Mouse (Mus musculus) gastrocnemius, postnatal 25 days (tissue): Measurements from ENCODE around the gene Il4i1. TPM values are rescaled to one million over a fixed set of nuclear protein-coding genes. Genes with fewer than 3 reads are reported as not detected.

Source experiments
- DNase-seq: peaks from one replicate; pipeline ENCODE4 v3.0.0; 2022
- long read RNA-seq, 2 experiments: library from polyadenylated mRNA; stranded (forward); transcript quantifications; one replicate each; pipeline ENCODE4 v2.0.0; 2021
- total RNA-seq, 2 experiments: library from RNA; stranded (reverse); gene quantifications; 1 replicate in 1 of 2; 2 replicates in 1 of 2; pipeline ENCODE4 v1.2.3; 2021

The Il4i1 gene
- total RNA-seq, result 1 to 10 TPM; 1.8 to 3.1 TPM
- long read RNA-seq, experiment 1, partial matches to known transcripts, result 0 of 14 reads
- long read RNA-seq, experiment 1, other reads (novel, unspliced or antisense), result 14 of 14 reads
- long read RNA-seq, experiment 2, partial matches to known transcripts, result 1 of 13 reads
- long read RNA-seq, experiment 2, other reads (novel, unspliced or antisense), result 11 of 13 reads

DNA sequence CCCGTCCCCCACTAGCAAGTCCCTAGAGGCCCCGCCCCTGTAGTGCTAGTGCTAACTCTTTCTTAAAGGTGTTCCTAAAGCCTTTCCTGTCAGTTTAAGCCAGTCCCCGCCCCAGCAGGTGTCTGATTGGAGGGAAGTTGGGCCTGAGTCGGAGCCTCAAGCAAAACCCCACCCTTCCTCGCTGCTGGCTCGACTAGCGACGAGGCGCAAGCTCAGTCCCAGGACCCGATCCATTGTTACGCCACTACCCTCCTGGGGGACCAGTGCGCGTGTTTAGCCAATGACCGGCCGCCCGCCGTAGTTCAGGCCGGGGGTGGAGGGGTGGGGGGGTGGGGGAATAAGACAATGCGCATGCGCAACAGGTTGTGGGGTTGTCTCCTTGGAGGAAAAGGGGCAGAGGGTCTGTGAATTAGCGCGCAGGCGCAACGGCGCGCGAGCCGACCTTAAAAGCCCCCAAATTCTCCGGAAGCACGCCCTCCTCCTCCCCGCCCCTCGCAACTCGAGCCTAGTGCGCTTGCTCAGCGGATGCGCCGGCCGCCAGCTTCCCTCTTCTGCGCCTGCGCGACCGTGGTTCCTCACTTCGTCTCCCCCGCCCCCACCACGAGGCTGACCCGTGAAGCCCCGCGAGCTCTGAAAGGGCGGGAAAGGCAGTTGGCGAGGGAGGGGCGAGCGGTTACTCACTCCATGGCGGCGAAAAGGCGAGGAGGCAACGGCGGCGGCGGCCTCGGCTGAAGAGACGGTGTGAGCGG is at the start of gene Il4i1, which contains the start of gene Nup62:
Gene Il4i1, plus strand, starts transcription at position 667 of the 749 bp plus-strand sequence.
Gene Nup62, plus strand, starts transcription at position 368 of the 749 bp plus-strand sequence.
- DNase-seq, result peak; percentile 98

DNA sequence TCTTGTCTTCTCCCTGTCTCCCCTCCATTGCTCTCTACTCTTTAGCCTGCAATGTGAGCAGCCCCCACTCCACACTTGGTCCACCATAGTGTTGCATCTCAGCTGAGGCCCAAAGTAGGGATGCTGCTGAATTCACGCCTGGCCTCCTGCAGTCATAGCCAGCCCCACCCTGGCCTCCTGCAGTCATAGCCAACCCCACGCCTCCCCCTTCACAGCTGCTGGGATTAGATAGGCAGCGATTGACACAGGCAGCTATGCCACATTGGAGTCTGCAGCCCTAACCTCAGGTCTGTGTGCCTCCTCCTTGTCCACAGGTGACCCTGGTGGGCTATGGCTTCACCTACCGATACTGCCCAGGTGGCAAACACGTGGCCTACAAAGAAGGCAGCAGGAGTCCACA is 48.1 kb upstream of the Il4i1 start:
- no peak for DNase-seq

DNA sequence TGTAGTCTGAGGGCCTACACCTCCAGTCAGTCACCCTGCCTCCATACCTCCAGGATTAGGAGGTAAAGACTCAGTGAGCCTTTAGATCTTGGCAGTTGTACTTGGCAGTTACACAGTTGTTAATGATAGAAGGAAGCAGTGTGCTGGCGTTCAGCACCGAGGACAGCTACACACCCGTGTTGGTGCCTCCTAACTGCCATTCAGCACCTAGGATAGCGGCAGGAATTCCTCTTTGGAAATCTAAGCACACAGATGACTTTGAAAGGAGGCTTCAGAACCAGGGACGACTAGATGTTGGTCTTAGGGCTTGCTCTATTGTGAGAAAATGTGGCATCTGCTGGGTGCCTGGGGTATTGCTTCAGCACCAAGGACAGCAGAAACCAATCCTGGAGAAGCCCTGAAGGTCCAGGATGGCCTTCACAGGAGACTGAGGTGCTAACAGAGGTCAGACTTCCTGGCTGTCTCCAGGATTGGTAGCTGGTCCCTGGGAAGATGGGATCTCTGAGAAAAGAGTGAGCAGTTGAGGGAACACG is 46.1 kb upstream of the Il4i1 start:
- peak; percentile 24 for DNase-seq

DNA sequence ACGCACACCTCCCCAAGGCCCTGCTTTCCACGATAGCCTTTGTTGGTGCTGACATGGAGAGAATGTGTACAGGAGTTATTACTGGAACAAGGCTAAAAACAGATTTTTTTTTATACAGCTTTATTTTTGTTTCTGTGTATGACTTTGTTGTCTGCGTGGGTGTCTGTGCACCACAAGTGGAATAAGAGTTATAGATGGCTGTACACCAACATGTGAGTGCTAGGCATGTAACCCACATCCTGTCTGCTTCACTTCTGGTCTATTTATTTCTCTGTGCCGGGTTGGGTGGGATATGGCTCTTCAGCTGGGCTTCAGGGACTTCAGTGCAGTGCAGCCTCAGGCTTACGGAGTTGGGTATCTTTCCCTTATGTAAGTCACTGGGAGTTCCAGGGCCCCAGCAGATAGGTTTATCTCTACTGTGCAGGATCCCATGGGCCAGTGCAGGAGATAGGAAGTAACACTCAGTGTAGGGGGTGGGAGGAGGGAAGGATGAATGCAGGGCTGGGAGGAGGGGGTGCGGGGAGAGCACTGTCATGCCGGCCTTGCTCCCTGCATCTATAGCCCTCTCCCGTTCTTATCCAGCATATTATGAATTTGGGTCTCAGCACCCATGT is 43.5 kb upstream of the Il4i1 start:
- DNase-seq, result no peak

DNA sequence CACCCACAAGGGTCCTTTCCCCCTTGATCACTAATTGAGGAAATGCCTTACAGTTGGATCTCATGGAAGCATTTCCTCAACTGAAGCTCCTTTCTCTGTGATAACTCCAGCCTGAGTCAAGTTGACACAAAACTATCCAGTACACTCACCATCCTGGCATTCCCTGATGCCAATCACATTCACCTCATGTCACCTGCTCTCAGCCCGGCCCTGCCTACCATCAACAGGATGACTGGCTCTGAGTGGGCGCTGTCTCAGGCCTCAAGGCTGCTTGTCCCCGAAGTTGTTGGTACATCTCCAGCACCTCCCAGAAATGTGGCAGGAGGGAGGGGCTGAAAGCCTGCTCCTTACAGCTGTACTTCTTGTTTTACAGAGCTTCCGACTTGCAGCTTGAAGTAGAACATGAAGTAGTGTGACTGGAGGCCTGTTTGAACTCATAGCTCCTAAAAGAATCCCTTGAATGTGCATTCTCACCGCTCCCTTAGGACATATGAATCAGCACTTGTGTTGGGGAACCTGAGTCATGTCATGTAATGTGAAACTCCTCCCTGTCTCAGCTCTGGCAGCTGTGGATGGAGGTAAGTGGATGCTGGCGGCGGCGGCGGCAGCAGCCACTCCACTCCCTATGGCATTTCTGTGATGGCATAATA is 39.2 kb upstream of the Il4i1 start:
- DNase-seq, result no peak

DNA sequence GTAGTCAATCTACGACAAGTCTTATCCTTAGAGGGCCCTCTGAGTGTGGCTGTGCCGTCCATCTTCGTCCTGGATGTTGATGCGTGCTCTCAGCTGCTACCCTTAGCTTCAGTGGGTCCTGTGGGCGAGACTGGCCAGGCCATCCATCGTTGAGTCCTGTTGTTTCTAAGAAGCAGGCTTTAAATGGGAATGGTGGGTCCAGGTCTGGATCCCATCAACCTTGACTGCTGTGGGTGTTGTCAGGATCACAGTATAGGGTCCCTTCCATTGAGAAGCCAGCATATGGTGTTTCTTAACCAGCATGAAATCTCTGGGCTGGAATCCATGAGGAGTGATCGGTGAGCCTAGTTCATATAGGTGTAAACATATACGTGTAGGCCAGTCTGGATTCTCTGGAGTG is 36.1 kb upstream of the Il4i1 start:
- no peak for DNase-seq

DNA sequence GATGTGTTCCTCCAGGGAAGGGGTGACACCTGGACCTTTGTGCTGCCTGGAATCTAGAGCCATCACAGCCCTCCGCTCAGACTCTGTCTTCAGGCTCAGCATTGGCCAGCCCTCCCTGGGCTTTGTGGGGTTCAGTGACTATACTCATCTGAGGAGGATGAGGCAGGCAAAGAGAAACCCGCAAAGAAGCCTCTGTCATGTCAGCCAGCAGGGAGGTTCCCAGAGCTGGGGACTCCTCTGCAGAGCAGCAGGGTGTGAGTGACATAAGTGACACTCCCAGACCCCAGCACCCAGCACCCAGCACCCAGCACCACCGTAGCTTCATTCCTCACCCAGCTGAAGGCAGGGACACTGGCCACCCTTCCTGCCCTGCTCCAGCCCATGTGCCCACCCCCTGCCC is 26.7 kb upstream of the Il4i1 start:
- DNase-seq, result no peak

DNA sequence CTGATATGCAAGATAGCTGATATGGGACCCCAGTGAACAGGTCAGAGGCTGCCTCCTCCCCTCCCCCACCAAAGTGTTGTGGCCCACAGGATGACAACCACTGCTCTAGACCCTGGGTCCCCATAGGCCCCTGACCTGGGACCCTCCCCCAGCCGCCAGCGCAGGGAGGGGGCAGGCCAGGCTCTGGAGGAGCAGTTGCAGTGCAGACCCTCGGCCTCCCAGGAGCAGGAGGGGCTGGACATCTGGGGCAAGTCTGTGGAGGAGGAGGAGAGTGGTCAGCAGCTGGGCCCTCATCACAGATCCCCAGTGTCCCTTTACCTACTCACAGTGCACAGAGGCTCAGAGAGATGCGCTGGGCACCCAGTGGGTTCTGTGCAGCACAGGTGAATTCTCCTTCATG is 26.1 kb upstream of the Il4i1 start:
- DNase-seq, result no peak

DNA sequence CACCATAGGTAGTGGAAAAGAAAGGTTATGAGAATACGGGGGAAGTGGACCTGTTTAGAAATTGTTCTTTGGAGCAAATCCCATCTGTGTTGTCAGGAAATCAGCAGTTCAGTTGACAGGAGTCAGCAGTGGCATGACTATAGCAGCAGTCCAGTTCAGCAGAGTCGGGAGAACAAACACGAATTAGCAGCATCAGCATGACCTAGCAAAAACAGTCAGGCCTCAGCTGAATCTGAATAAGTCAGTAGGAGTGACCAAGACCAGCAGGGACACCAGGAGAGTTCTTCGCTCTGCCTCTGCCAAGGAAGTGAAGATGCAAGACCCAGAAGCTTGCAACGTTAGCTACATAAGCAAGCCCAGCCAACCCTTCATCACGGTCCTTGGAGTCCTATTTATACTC is 23.4 kb upstream of the Il4i1 start:
- no peak for DNase-seq

DNA sequence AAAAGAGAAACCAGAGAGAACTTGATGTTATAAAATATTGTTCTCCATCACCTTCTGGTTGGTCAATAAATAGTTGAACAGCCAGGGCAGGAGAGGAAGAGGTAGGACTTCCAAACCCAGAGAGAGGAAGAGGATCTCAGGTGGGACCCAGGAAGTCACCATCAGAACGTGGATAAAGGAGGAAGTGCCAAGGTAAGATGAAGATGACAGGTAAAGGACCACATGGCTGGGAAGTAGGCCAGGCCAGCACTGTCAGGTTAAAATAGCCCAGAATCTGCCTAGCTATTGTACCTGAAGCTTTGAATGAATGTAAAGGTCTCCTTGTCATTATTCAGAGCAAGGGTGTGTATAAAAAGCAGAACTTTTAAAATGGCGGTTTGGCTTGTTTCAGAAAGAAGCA is 7.3 kb upstream of the Il4i1 start:
- DNase-seq, result no peak

DNA sequence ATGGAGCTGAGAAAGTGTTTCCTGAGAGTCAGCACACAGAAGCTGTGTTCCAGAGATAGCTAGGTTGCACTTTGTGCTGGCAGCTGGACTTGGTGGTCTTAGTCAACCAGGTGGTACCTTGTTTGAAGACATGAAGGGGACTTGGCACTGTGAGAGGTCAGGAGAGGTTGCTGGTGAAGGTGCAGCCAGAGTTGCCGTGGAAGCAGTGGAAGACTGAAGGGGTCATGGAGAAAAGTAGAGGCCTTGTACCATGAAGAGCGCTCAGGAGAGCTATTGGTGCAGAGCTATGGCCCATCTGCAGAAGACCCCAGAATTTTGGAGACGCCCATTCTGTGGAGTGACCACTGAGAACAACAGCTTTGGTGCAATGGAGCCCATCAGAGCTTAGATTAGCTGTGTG is 6.7 kb upstream of the Il4i1 start:
- DNase-seq, result no peak

DNA sequence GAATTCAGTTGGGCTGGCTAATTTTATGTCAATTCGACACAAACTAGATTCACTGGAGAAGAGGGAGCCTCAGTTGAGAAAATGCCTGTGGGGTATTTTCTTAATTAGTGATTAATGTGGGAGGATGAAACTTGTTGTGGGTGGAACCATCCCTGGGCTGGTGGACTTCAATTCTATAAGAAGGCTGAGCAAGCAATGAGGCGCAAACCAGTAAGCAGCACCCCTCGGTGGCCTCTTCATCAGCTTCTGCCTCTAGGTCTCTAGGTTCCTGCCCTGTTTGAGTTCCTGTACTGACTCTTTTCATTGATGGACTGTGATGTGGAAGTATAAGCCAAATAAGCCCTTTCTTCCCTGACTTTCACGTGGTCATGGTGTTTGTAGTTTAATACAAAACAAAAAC is 5.8 kb upstream of the Il4i1 start:
- DNase-seq, result no peak

DNA sequence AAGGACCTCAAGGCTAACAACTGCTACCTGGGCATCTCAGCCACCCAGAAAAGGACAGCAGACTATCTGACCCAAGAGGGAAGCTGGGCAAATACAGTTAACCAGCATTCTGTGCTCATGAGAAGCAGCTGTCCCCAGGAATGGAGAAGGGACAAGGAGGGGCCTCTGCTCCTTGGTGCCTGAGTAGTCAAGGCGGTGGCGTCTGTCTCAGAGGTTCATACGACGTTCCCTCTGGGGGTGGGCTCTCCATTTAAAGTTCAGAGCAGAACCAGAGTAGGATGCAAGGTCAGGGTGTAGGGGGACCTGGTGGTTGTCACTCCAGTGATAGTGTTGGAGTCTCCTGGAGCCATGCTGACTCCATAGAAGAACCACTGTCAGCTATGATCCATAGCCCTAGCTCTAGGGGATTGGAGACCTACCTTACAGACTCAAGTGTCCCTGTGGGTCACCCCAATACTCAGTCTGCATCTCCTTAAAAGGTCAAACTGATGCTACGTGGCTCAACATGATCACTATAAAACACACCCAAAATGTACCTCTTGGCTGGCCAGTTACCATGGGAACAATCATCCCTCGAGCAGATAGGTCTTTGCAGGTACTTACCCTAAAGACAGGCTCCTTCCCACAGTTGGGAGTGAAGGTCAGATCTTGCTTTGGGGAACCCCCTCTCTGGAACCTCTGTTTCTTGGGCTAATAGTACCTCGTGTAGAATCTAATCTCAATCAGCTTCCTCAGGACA is 5.2 kb upstream of the Il4i1 start:
- no peak for DNase-seq

DNA sequence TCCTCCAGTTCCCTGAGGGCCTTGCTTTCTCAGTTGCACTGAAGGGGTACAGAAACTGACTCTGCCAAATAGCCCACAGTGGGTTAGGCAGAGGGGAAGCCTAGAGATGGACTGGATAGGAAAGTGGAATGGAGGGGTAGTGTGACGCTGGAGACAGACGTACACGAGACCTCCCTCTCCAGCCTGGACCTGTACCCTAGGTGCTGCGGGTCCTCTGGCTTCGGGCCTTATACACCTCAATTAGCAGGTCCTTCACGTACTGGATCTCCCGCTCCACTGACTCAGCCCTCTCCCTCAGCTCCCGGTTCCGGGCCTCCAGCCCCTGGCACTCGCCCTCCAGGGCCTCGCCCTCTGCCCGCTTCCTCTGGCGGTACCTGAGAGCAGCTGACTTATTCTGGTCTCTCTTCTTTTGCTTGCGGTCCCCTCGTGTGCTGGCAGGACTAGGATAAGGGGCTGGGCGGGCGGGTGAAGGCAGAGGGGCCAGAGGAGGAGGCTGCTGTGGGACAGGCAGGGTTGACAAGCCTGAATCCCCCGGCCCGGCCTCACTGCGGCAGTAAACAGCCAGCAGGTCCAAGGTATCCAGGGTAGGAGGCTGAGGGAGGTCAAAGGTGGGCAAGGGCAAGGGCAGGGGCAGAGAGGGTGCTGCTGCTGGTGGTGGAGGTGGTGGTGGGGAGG is 3.4 kb upstream of the Il4i1 start:
- DNase-seq, result no peak

DNA sequence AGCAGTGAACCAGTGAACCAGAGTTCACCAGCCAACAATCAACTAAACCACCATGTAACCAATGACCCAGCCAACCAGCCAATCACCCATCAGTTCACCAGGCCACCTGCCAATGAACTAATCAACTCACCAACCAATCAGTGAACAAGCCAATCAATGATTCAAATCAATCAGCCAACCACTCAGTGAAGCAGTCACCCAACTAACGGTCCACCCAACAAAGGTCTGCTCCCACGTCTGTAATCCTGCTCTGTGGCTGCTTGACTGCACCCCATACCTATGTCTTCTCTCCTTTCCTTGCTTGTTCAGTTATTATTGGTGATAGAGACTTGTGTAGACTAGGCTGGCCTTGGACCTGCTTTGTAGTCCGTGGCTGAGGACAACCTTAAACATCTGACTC is 2.2 kb upstream of the Il4i1 start:
- no peak for DNase-seq

DNA sequence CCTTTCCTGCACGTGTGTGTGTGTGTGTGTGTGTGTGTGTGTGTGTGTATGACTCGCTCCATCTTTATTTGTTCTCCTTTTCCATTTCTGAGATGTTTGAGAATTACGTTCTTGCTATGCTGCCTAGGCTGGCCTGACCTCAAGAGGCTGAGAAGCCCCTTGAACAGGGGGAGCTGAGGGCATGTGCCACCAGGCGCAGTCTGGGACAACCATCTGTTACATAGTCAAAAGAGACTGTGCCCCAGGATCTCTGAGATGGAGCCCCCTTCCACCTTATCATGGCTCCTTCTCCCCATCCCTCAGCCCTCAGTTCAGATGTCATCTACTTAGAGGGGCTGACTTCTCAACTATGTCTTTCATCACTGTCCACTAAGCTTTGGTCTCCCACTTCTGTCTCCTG is 1.8 kb upstream of the Il4i1 start:
- DNase-seq, result no peak

DNA sequence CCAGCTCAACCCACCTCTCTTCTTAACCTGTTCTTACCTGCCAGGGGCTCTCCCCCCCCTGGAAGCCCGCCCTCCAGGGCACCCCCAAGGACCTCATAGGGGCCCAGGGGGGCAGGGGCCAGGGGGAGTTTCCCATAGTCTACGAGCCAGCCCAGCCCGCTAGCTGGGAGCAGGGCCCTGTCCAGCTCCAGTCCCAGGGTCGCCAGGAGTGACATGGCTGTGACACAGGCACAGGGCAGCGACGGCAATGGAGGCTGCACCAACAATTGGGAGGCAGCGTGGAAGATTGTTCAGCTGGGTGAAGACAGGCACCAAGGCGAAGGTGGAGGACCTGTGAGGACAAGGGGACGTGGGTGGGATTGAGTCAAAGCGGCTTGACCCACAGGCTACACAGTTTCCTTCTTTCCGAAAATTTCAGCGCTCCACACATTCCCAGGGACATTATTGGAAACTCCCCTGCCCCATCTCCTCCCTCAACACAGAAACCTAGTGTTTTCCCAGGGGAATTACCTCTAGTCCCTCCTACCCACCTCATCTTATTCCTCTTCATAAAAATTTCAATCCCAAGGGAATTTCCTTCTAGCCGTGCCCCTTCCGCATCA is 1.1 kb upstream of the Il4i1 start:
- no peak for DNase-seq

DNA sequence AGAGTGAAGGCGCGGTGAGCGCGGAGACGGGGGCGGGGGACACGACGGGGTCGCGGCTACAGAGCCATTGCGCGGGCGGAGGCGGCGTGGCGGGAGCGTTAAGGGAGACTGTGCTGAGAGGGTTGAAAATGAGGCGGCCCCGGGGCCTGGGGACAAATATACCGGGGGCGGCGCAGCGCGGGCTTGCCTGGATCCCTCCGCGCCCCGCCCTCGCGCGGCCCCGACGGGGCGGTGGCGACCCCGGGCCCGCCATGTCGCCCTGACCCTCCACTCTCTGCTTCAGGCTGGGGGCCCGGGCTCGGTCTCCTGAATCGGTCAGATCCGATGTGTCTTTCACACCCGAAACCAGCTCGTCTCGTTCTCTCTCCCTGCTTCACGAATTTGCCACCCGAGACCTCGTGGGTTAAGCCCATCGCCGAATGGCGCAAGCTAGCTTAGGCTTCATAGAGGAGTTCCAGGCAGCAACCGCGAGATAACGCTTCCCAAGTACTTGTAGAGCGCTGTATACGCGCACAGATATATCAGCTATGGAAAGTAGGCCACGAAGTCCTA is 359 bp downstream of the Il4i1 start, which contains the start of gene Atf5:
Gene Atf5, minus strand, starts transcription at position 189 of the 552 bp plus-strand sequence.
- DNase-seq, result no peak

DNA sequence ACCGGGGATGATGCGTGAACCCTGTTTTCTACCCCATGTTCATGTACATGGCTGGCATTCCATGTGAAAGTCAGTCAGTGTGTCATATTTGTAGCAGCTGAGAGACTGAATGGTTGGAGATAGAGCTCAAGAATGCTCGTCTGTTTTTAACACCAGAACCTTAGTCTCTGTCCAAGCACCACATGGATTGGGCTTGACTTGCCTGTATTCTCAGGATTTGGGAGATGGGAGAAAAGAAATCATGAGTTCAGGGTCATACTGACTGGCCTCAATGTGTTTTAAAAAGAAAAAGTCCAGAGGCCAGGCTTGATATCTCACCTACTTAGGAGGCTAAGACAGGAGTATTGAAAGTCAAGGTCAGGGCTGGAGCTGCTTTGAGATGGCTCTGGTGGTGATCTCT is 1.3 kb downstream of the Il4i1 start:
- DNase-seq, result no peak

DNA sequence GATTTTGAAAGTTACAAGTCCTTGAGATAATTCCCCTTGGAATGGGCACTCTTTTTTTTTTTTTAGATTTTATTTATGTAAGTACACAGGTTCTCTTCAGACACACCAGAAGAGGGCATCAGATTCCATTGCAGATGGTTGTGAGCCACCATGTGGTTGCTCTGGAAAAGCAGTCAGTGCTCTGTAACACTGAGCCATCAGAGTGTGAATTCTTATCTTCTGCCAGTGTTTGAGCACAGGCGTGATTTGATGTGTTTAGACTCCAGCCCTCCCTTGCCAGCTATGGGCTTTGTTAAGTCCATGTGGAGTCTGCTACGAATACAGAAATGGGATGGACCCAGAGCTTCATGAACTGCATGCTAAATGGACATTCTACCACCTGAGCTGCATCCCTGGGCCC is 2.0 kb downstream of the Il4i1 start:
- DNase-seq, result no peak

DNA sequence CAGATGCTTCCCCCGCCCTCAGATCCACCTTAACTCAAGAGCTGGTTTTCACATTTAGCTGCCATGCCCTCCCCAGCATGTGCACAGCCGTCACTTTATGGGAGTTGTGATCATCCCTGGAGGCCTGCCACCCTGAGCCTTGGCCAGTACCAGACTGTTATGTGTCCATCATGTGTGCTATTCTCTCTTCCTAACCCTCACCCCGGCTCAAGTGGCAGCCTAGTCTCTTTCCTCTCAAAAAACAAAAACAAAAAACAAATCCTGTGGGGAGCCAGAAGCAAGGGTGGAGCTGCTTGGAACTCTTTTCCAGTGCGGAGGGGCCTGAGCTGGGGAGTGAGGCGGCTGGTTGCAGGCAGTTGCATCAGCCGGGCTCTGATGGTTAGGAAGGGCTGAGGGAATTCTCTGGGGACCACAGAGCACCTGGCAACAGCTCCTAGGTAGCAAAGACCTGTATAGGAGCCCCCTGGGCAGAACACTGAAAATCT is 2.6 kb downstream of the Il4i1 start:
- peak; percentile 67 for DNase-seq
